Mouse (Mus musculus) small intestine, adult 2 months (tissue): ENCODE measurements around the gene Add1. TPM values are rescaled to one million over a fixed set of nuclear protein-coding genes. Genes with fewer than 3 reads are reported as not detected.
A peak's percentile ranks its signal among the peaks of the same experiment; 100 is the strongest.

Source experiments
- H3K27ac ChIP-seq: fragments of 200-500 bp; 2 replicates; pipeline ENCODE4 v1.5.1; 2012; ENCODE audit warnings: low read depth, low read length, control low read depth, inconsistent platforms; ENCODE audit not compliant: insufficient read depth
- H3K27me3 ChIP-seq: fragments of 200-500 bp; 2 replicates; pipeline ENCODE4 v1.6.1; 2012; ENCODE audit warnings: mild to moderate bottlenecking, moderate library complexity, low read length, inconsistent platforms; ENCODE audit not compliant: control insufficient read depth, insufficient read depth
- H3K36me3 ChIP-seq: fragments of 200-500 bp; 2 replicates; pipeline ENCODE4 v1.6.1; 2012; ENCODE audit warnings: mild to moderate bottlenecking, low read length, control low read depth, inconsistent platforms; ENCODE audit not compliant: control insufficient read depth, insufficient read depth
- H3K4me1 ChIP-seq: fragments of 200-500 bp; 2 replicates; pipeline ENCODE4 v1.6.1; 2012; ENCODE audit warnings: low read length, inconsistent platforms, mixed read lengths; ENCODE audit not compliant: control insufficient read depth, insufficient read depth, insufficient read length
- H3K4me3 ChIP-seq: fragments of 200-500 bp; 2 replicates; pipeline ENCODE4 v1.5.1; 2012; ENCODE audit warnings: low read depth, mild to moderate bottlenecking, control low read depth, inconsistent platforms, low read length, moderate library complexity
- CTCF ChIP-seq: fragments of 200-500 bp; IDR thresholded peaks from 2 replicates; pipeline ENCODE4 v1.5.1; 2012; ENCODE audit warnings: low read depth, mild to moderate bottlenecking, control low read depth, inconsistent platforms, low read length, moderate library complexity, mixed read lengths; ENCODE audit not compliant: insufficient replicate concordance, insufficient read length; ENCODE audit errors: extremely low read depth
- POLR2A ChIP-seq: fragments of 200-500 bp; IDR thresholded peaks from 2 replicates; pipeline ENCODE4 v1.6.1; 2012; ENCODE audit warnings: low read depth, mild to moderate bottlenecking, control low read depth, inconsistent platforms, low read length, moderate library complexity
- WGBS: fragments of 180-500 bp; shearing (Covaris S2); methylation state at CpG from one replicate; pipeline ENCODE4 v1.1.7; 2018; 5-methylcytosine and 5-hydroxymethylcytosine counted together
- polyA plus RNA-seq: library from polyadenylated mRNA; depleted of rRNA; stranded (reverse); fragments of >200 nt; gene quantifications from 2 replicates; pipeline ENCODE4 v1.2.3, GENCODE M21; 2012

The Add1 gene
- polyA plus RNA-seq, 1 experiment = 160 TPM

DNA sequence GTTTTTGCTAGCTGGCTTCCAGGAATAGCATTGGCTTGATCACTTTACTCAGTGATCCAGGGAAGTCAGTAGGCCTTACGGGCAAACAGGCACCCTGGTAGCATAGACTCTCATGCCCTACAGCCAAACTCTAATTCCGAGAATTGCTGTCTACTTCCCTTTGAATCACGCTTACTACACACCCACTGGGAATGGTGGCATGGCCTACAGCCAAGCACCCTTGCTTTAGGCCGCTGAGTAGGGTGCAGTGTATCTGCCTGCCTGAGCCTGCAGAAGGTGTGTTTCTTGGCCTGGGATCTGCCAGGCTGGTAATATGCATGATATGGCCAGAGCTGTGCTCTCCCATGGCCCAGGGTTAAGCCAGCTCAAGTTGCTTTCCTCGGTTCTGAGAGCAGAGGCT lies 44.7 kb upstream of the Add1 start:
- Histone ChIP-seq H3K27me3 (no peaks in the 10 kb centered on the region), H3K36me3 (no peaks in the 10 kb centered on the region), H3K4me1 (peaks cover 43% of the 10 kb centered on the region), H3K27ac (peak overlapping the region; percentile 52), H3K4me3 (no peak overlapping the region)
- no peak for TF ChIP-seq POLR2A
- WGBS = 28% methylated on average over 5 of the region's 5 CpGs

DNA sequence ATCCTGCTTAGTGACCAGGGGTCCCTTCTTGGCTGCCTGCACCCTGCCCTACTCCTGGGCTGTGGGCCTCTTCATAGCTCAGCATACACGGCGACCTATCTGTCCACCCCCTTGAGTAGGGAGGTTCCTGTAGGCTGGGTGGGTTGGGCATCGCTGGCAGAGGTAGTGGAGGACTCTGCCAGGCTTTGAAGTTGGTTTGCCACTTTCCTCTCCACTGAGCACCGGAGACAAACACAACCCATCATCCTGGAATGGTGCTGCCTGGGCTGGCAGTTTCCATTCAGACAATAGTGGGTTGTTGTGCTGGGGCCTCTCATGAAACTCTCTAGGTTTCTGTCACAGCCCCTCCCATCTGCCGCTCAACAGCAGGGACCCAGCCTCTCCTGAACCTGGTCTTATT lies 43.3 kb upstream of the Add1 start:
- Histone ChIP-seq H3K36me3 (no peaks in the 10 kb centered on the region), H3K27me3 (no peaks in the 10 kb centered on the region), H3K4me1 (peaks cover 48% of the 10 kb centered on the region), H3K27ac (peak overlapping the region; percentile 82), H3K4me3 (no peak overlapping the region)
- no peak for TF ChIP-seq CTCF
- no peak for TF ChIP-seq POLR2A
- WGBS = 58% methylated on average over 5 of the region's 5 CpGs

DNA sequence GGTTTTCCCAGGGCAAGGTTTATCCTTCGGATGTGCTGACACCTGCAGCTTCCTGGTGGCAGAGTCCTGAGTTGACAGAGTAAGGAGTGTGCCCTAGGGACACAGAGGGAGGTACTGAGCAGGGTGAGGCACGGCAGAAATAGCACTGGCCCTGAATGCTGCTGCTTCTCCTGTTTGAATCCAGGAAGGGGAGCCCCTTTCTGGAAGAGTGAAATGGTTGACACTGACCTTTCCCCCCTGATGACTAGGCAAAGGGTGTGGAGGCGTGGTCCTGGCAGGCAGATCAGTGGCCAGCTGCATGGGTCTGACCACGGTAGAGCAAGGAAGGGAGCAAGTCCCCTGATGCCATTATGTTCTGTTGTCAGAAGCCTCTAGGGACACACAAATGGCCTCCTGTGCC lies 42.8 kb upstream of the Add1 start:
- TF ChIP-seq POLR2A = no peak
- no peak for TF ChIP-seq CTCF
- Histone ChIP-seq H3K27me3 (no peaks in the 10 kb centered on the region), H3K4me3 (no peak overlapping the region), H3K4me1 (peaks cover 51% of the 10 kb centered on the region), H3K27ac (peak overlapping the region; percentile 82), H3K36me3 (no peaks in the 10 kb centered on the region)
- 24% methylated on average over 4 of the region's 4 CpGs for WGBS

DNA sequence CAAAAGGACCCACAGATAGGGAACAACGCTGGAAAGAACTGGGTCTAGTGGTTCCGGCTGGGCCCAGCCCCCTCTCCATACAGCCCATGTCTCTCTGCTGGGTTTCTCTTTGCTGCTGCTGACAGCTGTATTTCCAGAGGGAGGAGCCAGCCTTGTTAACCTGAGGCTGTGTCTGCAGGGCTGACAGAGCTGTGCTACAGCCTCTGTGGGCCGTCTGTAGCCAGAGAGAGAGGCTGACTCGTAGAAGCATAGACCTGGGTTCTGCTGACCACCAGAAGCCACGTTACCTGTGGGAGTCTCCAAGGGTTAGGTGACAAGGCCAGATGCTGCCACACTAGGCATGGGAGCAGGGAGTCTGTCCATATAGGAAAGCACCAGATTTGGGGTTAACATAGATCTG lies 40.4 kb upstream of the Add1 start:
- peaks cover 41% of the 10 kb centered on the region for H3K4me1 ChIP-seq

DNA sequence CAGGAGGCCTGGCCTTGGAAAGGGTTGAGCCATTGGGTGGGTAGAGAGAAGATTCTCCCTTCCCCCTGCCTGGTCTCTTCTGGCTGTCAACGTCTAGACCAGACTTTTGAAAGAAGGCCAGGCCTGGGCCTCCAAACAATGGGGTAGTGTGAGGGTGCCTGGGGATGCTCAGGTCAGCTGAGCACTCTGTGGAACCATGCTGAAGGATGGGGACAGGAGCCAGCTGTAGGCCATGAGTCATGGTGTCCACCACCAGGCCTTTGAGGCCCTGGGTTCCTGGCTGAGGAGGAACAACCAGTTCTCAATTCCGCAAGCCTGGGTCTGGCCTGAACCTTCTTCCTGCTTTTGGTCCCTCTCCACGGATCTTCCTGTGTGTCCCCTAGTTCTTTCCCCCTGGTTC lies 39.6 kb upstream of the Add1 start:
- Histone ChIP-seq H3K27ac (no peak overlapping the region), H3K4me1 (peaks cover 36% of the 10 kb centered on the region), H3K4me3 (no peak overlapping the region), H3K36me3 (no peaks in the 10 kb centered on the region), H3K27me3 (no peaks in the 10 kb centered on the region)
- WGBS = 75% methylated on average over 3 of the region's 3 CpGs
- no peak for TF ChIP-seq CTCF
- no peak for TF ChIP-seq POLR2A

More for the DNA sequence above, 40.4 kb upstream of the Add1 start:
- 88% methylated on average over 5 of the region's 5 CpGs for WGBS
- 0 out of 2 replicates have a peak overlapping the region, but pooled peaks have one; percentile 12 for H3K27ac ChIP-seq
- H3K36me3 ChIP-seq = no peaks in the 10 kb centered on the region
- TF ChIP-seq POLR2A = no peak
- TF ChIP-seq CTCF = no peak
- no peaks in the 10 kb centered on the region for H3K27me3 ChIP-seq
- no peak overlapping the region for H3K4me3 ChIP-seq

DNA sequence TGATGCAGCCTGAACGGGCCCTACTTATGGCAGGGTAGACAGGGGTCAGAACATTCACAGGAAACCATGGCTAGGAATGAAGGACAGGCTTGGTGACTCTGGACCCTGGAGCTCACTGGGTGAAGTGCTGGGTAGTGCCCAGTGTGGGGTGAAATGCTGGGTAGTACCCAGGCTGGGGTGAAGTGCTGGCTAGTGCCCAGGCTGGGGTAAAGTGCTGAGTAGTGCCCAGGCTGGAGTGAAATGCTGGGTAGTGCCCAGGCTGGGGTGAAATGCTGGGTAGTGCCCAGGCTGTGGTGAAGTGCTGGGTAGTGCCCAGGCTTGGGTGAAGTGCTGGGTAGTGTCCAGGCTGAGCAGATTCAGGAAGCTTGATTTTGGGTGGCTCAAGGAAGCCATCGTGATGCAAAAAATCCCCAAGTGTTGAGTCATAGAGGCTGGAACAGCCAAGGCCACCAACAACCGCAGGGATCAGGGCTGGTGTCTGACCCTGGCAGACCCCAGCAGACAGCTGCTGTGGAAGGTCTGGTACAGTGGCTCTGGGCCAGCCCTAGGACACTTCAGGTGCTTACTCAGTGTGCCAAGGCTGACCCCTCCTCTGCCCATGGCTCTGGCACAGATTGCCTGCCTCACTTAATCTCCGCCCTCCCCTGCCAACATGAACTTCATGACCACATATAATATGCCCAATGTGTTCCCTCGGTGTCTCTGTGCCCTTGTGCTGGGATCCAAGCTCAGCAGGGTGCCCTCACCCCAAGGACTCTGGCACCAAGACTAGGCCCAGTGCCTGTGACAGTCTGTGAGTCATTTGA lies 38.5 kb upstream of the Add1 start:
- no peaks in the 10 kb centered on the region for H3K27me3 ChIP-seq
- WGBS = 66% methylated on average over 5 of the region's 5 CpGs
- TF ChIP-seq POLR2A (no peak), CTCF (no peak)
- H3K4me3 ChIP-seq = no peak overlapping the region
- peaks cover 27% of the 10 kb centered on the region for H3K4me1 ChIP-seq
- no peak overlapping the region; the same call in 1 of the 2 replicates for H3K27ac ChIP-seq
- H3K36me3 ChIP-seq = no peaks in the 10 kb centered on the region

DNA sequence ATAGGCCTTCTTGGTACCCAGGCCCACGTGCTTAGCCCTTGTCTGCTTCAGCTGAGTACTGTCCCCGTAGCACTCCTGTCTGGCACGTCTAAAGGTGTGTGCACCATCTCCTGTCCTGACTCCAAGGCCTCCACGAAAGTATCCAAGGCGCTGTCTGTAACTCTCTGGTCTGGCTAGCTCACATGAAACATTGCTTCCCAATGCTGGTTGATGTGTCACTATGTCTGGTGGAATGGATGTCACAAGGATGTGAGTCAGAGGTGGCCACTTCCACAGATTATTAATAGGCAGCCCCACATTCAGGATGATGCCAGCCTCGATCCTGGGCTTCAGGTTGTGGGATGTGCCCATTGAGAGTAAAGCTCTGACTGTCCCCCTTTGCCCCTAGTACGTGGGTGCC lies 37.6 kb upstream of the Add1 start:
- TF ChIP-seq CTCF (no peak), POLR2A (no peak)
- no peaks in the 10 kb centered on the region for H3K27me3 ChIP-seq
- no peak overlapping the region for H3K4me3 ChIP-seq
- H3K4me1 ChIP-seq = peaks cover 22% of the 10 kb centered on the region
- no peaks in the 10 kb centered on the region for H3K36me3 ChIP-seq
- no peak overlapping the region for H3K27ac ChIP-seq
- WGBS = 89% methylated on average over 7 of the region's 7 CpGs
